Mouse (Mus musculus): ENCODE measurements around the gene Stc2. TPM values are rescaled to one million over a fixed set of nuclear protein-coding genes. Genes with fewer than 3 reads are reported as not detected.

The Stc2 gene
- polyA plus RNA-seq, 1 experiment = 1.2 TPM

- DNase-seq (ENCODE audit: extremely low spot score in 1 of 2, low spot score in 1 of 2) = no peak
Measured at GRCm38 (mm10) chr11:31366827-31367226, 3.0 kb downstream of the Stc2 start.

- DNase-seq (ENCODE audit: extremely low spot score in 1 of 2, low spot score in 1 of 2) = no peak
Measured at GRCm38 (mm10) chr11:31366421-31366820, 3.5 kb downstream of the Stc2 start.

- no peak for DNase-seq (ENCODE audit: extremely low spot score in 1 of 2, low spot score in 1 of 2)
Measured at GRCm38 (mm10) chr11:31365981-31366380, 3.9 kb downstream of the Stc2 start.

GRCm38 (mm10) chr11:31365280-31365679 lies 4.6 kb downstream of the Stc2 start:
- no peak for DNase-seq (ENCODE audit: extremely low spot score in 1 of 2, low spot score in 1 of 2)

- DNase-seq (ENCODE audit: extremely low spot score in 1 of 2, low spot score in 1 of 2) = no peak
Measured at GRCm38 (mm10) chr11:31362856-31363255, 7.0 kb downstream of the Stc2 start.

GRCm38 (mm10) chr11:31362330-31362729 lies 7.5 kb downstream of the Stc2 start:
- DNase-seq (ENCODE audit: extremely low spot score in 1 of 2, low spot score in 1 of 2) = no peak

- no peak for DNase-seq (ENCODE audit: extremely low spot score in 1 of 2, low spot score in 1 of 2)
Measured at GRCm38 (mm10) chr11:31361047-31361446, 8.8 kb downstream of the Stc2 start.

GRCm38 (mm10) chr11:31359283-31359902 lies 10.5 kb downstream of the Stc2 start:
- DNase-seq (ENCODE audit: extremely low spot score in 1 of 2, low spot score in 1 of 2) = no peak

- no peak for DNase-seq (ENCODE audit: extremely low spot score in 1 of 2, low spot score in 1 of 2)
Measured at GRCm38 (mm10) chr11:31358453-31358852, 11.4 kb downstream of the Stc2 start.

- no peak for DNase-seq (ENCODE audit: extremely low spot score in 1 of 2, low spot score in 1 of 2)
Measured at GRCm38 (mm10) chr11:31356866-31357265, 13.0 kb downstream of the Stc2 start.

GRCm38 (mm10) chr11:31355737-31356136 lies 14.1 kb downstream of the Stc2 start:
- no peak for DNase-seq (ENCODE audit: extremely low spot score in 1 of 2, low spot score in 1 of 2)

GRCm38 (mm10) chr11:31354514-31354913 lies 15.4 kb downstream of the Stc2 start:
- no peak for DNase-seq (ENCODE audit: extremely low spot score in 1 of 2, low spot score in 1 of 2)

Other genes starting within 250 kb of the Stc2 start
- not detected in 2 replicates for gene Gm17332, start 187.6 kb downstream of the Stc2 start, polyA plus RNA-seq (2012; rRNA removed)